Mouse (Mus musculus): ENCODE measurements around the gene Nmd3. TPM values are rescaled to one million over a fixed set of nuclear protein-coding genes. Genes with fewer than 3 reads are reported as not detected.

The Nmd3 gene
- polyA plus RNA-seq, 1 experiment, result 251 TPM

DNA sequence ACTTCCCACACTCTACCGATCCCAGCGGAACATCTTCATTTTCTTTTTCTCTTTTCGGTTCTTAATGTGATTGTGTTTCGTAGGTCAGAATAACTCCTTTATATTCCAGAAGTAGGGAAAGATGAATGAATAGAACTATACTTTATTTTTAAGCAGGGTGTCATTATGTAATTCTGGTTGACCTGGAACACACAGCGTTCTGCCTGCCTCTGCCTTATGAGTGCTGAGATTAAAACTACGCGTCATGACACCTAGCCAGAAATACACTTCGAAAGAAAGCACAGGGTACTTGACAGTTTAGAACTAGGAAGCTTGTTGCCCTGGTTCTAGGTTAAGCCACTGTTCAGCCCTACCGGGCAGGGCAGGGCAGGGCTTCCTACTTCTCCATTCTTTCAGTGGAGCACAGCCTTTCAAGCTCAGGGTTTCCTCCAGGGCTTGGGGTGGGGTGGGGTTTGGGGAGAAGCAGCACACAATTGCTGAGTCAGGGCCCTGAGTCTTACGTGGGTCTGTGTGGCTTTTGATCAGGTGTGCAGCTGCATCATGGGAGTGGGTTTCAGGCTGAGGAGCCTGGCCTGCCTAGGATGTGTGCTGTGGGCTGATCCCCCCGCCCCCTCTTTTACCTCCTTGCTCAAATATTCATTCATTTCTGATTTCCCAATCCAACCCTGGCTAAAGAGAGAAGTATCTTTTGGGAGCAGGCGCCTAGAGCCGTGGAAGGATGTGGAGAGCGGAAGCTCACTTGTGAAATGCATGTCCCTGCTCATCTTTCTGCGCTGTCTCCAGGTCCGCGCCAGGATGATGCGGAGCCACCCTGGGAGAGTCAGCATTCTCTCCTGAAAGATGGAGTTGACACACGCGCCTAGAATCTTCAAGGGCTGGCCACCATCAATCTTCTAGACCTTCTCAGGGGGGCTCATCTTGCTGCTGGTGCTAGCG, 42.1 kb downstream of the Nmd3 start:
- no peaks in the 10 kb centered on the region for H3K9me3 ChIP-seq (replicated peaks; ENCODE audit: control insufficient read depth, insufficient read depth, low read length, poor library complexity, severe bottlenecking)

DNA sequence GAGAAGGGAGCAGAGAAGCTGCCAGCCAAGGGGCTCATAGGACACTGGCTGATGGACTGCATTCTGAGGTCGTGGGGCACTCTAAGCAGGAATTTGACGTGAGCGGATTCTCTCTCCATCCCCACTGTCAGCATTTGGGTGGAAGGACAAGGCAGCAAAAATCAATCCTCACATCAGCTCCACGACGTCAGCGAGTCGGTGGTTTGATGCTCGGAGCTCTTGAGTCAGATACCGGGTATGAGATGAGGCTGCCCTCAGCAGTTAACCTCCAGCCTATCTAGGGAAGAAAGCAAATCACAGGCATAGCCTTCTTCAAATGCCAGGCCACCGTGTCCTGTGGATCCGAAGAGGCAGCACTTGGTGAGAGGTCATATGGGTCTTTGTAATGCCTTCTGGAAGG, 43.4 kb downstream of the Nmd3 start:
- TF ChIP-seq EP300 (IDR thresholded peaks at IDR 0.05; ENCODE audit: insufficient read depth, low read depth, low read length), result no peak
- no peak for TF ChIP-seq POLR2A (IDR thresholded peaks at IDR 0.05; ENCODE audit: insufficient read depth, low read length)
- TF ChIP-seq CTCF (IDR thresholded peaks at IDR 0.05; ENCODE audit: low read depth, low read length), result no peak
- Histone ChIP-seq H3K9me3 (replicated peaks; ENCODE audit: control insufficient read depth, insufficient read depth, low read length, poor library complexity, severe bottlenecking) (no peaks in the 10 kb centered on the region), H3K4me1 (ENCODE audit: control insufficient read depth, insufficient read depth, low read length) (peaks cover 1% of the 10 kb centered on the region), H3K36me3 (ENCODE audit: control insufficient read depth, insufficient read depth, low read length, poor library complexity, severe bottlenecking) (peaks cover 3% of the 10 kb centered on the region; the same call in 1 of the 2 replicates), H3K9ac (ENCODE audit: low read depth, poor library complexity, severe bottlenecking) (no peak overlapping the region), H3K4me3 (ENCODE audit: low read depth, low read length) (no peak overlapping the region), H3K27me3 (ENCODE audit: control insufficient read depth, insufficient read depth, low read length, poor library complexity, severe bottlenecking) (no peaks in the 10 kb centered on the region), H3K27ac (ENCODE audit: insufficient read depth, low read length) (no peak overlapping the region)

More for the DNA sequence above, 42.1 kb downstream of the Nmd3 start:
- Histone ChIP-seq H3K27ac (ENCODE audit: insufficient read depth, low read length) (no peak overlapping the region), H3K27me3 (ENCODE audit: control insufficient read depth, insufficient read depth, low read length, poor library complexity, severe bottlenecking) (no peaks in the 10 kb centered on the region), H3K9ac (ENCODE audit: low read depth, poor library complexity, severe bottlenecking) (no peak overlapping the region), H3K36me3 (ENCODE audit: control insufficient read depth, insufficient read depth, low read length, poor library complexity, severe bottlenecking) (peaks cover 4% of the 10 kb centered on the region; the same call in 1 of the 2 replicates), H3K4me3 (ENCODE audit: low read depth, low read length) (no peak overlapping the region), H3K4me1 (ENCODE audit: control insufficient read depth, insufficient read depth, low read length) (peaks cover 1% of the 10 kb centered on the region)
- TF ChIP-seq CTCF (IDR thresholded peaks at IDR 0.05; ENCODE audit: low read depth, low read length) (no peak), EP300 (IDR thresholded peaks at IDR 0.05; ENCODE audit: insufficient read depth, low read depth, low read length) (no peak), POLR2A (IDR thresholded peaks at IDR 0.05; ENCODE audit: insufficient read depth, low read length) (no peak)

DNA sequence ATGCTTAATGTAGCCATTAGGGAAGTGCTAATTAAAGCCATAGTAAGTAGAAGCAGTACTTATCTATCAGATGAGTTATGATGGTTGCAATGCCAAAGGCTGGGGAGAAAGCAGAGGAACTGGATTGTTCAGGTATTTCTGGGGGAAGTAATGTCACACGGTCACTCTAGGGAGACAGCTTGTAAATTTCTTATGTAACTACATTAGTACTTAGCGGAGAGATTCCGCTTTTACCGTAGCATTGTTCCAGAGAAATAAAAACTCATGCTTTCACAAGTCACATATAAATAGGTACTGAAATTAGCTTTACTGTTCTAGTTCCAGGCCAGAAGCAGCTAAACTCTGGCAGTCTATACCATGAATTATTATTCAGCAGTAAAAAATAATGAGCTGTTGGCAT, 47.4 kb downstream of the Nmd3 start:
- H3K27me3 ChIP-seq (ENCODE audit: control insufficient read depth, insufficient read depth, low read length, poor library complexity, severe bottlenecking), result no peaks in the 10 kb centered on the region
- no peak overlapping the region for H3K4me3 ChIP-seq (ENCODE audit: low read depth, low read length)

DNA sequence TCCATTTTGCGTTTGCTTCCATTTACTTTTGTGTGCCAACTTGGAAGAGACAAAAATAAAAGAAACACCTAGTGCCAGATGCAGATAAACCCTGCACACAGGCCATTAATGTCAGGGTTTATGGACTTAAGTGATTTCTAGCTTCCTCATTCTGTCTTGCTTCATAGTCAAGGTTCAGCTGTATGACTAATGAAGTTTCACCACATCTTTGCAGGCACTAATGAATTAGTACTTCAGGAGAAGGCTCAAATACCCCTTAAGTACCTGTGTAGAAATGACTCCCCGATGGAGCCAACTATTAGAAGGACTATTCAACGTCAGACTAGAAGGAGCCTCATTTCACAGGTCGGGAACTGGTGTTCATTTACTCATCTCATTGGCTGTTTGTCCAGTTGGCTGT, 51.6 kb downstream of the Nmd3 start:
- H3K4me3 ChIP-seq (ENCODE audit: low read depth, low read length), result no peak overlapping the region
- H3K36me3 ChIP-seq (ENCODE audit: control insufficient read depth, insufficient read depth, low read length, poor library complexity, severe bottlenecking), result no peaks in the 10 kb centered on the region; the same call in 1 of the 2 replicates
- TF ChIP-seq EP300 (IDR thresholded peaks at IDR 0.05; ENCODE audit: insufficient read depth, low read depth, low read length) (no peak), CTCF (IDR thresholded peaks at IDR 0.05; ENCODE audit: low read depth, low read length) (no peak), POLR2A (IDR thresholded peaks at IDR 0.05; ENCODE audit: insufficient read depth, low read length) (no peak)
- H3K27me3 ChIP-seq (ENCODE audit: control insufficient read depth, insufficient read depth, low read length, poor library complexity, severe bottlenecking), result no peaks in the 10 kb centered on the region
- no peak overlapping the region for H3K9ac ChIP-seq (ENCODE audit: low read depth, poor library complexity, severe bottlenecking)
- no peaks in the 10 kb centered on the region for H3K4me1 ChIP-seq (ENCODE audit: control insufficient read depth, insufficient read depth, low read length)
- H3K9me3 ChIP-seq (replicated peaks; ENCODE audit: control insufficient read depth, insufficient read depth, low read length, poor library complexity, severe bottlenecking), result no peaks in the 10 kb centered on the region
- no peak overlapping the region for H3K27ac ChIP-seq (ENCODE audit: insufficient read depth, low read length)

More for the DNA sequence above, 47.4 kb downstream of the Nmd3 start:
- TF ChIP-seq CTCF (IDR thresholded peaks at IDR 0.05; ENCODE audit: low read depth, low read length), result no peak
- no peak for TF ChIP-seq EP300 (IDR thresholded peaks at IDR 0.05; ENCODE audit: insufficient read depth, low read depth, low read length)
- no peak for TF ChIP-seq POLR2A (IDR thresholded peaks at IDR 0.05; ENCODE audit: insufficient read depth, low read length)
- Histone ChIP-seq H3K4me1 (ENCODE audit: control insufficient read depth, insufficient read depth, low read length) (no peaks in the 10 kb centered on the region), H3K9ac (ENCODE audit: low read depth, poor library complexity, severe bottlenecking) (no peak overlapping the region), H3K36me3 (ENCODE audit: control insufficient read depth, insufficient read depth, low read length, poor library complexity, severe bottlenecking) (peaks cover 3% of the 10 kb centered on the region; the same call in 1 of the 2 replicates), H3K27ac (ENCODE audit: insufficient read depth, low read length) (no peak overlapping the region), H3K9me3 (replicated peaks; ENCODE audit: control insufficient read depth, insufficient read depth, low read length, poor library complexity, severe bottlenecking) (no peaks in the 10 kb centered on the region)

DNA sequence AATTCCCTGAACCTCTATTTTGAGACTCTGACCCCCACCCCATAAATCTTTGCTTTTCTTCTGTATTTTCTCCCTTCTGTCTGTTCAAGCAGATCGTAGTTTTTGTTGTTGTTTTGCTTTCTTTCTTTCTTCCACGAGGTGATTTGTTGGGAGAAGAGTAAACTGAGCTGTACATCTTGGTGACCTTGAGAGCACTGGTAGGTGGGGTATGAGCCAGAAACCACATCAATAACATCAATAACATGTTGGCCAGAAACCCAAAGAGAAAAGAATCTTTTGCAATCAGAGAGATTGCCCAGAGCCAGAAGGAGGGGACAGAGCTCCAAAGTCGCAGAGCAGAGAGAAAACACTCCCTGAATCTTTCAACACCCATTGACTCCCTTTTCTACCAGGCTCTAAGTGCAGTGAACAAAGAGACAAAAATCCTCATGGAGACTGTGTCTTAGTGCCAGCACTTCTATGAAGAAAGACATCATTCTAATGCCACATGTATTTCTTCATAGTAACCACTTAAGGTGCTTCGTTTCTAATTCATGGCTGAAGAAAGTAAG, 57.5 kb downstream of the Nmd3 start:
- Histone ChIP-seq H3K36me3 (ENCODE audit: control insufficient read depth, insufficient read depth, low read length, poor library complexity, severe bottlenecking) (no peaks in the 10 kb centered on the region; the same call in 1 of the 2 replicates), H3K4me3 (ENCODE audit: low read depth, low read length) (no peak overlapping the region), H3K27me3 (ENCODE audit: control insufficient read depth, insufficient read depth, low read length, poor library complexity, severe bottlenecking) (no peaks in the 10 kb centered on the region), H3K4me1 (ENCODE audit: control insufficient read depth, insufficient read depth, low read length) (no peaks in the 10 kb centered on the region), H3K9me3 (replicated peaks; ENCODE audit: control insufficient read depth, insufficient read depth, low read length, poor library complexity, severe bottlenecking) (no peaks in the 10 kb centered on the region), H3K27ac (ENCODE audit: insufficient read depth, low read length) (no peak overlapping the region), H3K9ac (ENCODE audit: low read depth, poor library complexity, severe bottlenecking) (no peak overlapping the region)
- TF ChIP-seq CTCF (IDR thresholded peaks at IDR 0.05; ENCODE audit: low read depth, low read length) (no peak), EP300 (IDR thresholded peaks at IDR 0.05; ENCODE audit: insufficient read depth, low read depth, low read length) (no peak), POLR2A (IDR thresholded peaks at IDR 0.05; ENCODE audit: insufficient read depth, low read length) (no peak)
